Mouse (Mus musculus): ENCODE data around the gene Rpl38. TPM values are rescaled to one million over a fixed set of nuclear protein-coding genes. Genes with fewer than 3 reads are reported as not detected.
A peak's percentile ranks its signal among the peaks of the same experiment; 100 is the strongest.

Gene Rpl38
- polyA plus RNA-seq (2014; fragmentation: Nextera tagmentation; extraction: Ambion mirVana): 826 and 967 TPM in 2 replicates

- DNase-seq (ENCODE audit: low spot score) (peak; percentile 91), ATAC-seq (ENCODE audit: insufficient read depth, low FRiP score, low TSS enrichment) (peak; percentile 87)
- peak within 1 kb of the TSS; percentile 92 for H3K4me3 ChIP-seq (ENCODE audit: low read depth, low read length)
- H3K27ac ChIP-seq (ENCODE audit: low read depth, low read length): peak within 1 kb of the TSS; percentile 87
- H3K36me3 ChIP-seq (ENCODE audit: control insufficient read depth, insufficient read depth, low read length): peaks cover 11% of the 10 kb centered on the region
- peaks cover 13% of the 10 kb centered on the region for H3K4me1 ChIP-seq (ENCODE audit: control insufficient read depth, insufficient read depth, low read length)
- H3K4me2 ChIP-seq (ENCODE audit: low read depth): peak within 1 kb of the TSS; percentile 63
- no peaks in the 10 kb centered on the region for H3K9me3 ChIP-seq (ENCODE audit: control insufficient read depth, low read length)
- peak within 1 kb of the TSS; percentile 94 for H3K9ac ChIP-seq (ENCODE audit: low read length)
- WGBS: 0% methylated on average over 17 of the region's 21 CpGs
- H3K27me3 ChIP-seq (ENCODE audit: control insufficient read depth, insufficient read depth, low read length): no peaks in the 10 kb centered on the region
These were observed at the start of gene Rpl38 for GRCm38 (mm10) chr11:114668301-114668710. TSS of gene Rpl38 (plus strand) at chr11:114668524.

GRCm38 (mm10) chr11:114618697-114619417 is 49.5 kb upstream of the Rpl38 start:
- H3K9me3 ChIP-seq (ENCODE audit: control insufficient read depth, low read length): no peaks in the 10 kb centered on the region
- no peak overlapping the region for H3K27ac ChIP-seq (ENCODE audit: low read depth, low read length)

GRCm38 (mm10) chr11:114626071-114626690 is 42.1 kb upstream of the Rpl38 start:
- H3K27ac ChIP-seq (ENCODE audit: low read depth, low read length): no peak overlapping the region
- H3K4me2 ChIP-seq (ENCODE audit: low read depth): no peak overlapping the region
- no peak overlapping the region for H3K4me3 ChIP-seq (ENCODE audit: low read depth, low read length)
- H3K9me3 ChIP-seq (ENCODE audit: control insufficient read depth, low read length): no peaks in the 10 kb centered on the region
- DNase-seq (ENCODE audit: low spot score) (no peak), ATAC-seq (ENCODE audit: insufficient read depth, low FRiP score, low TSS enrichment) (no peak)
- no peaks in the 10 kb centered on the region for H3K36me3 ChIP-seq (ENCODE audit: control insufficient read depth, insufficient read depth, low read length)
- H3K9ac ChIP-seq (ENCODE audit: low read length): no peak overlapping the region
- H3K27me3 ChIP-seq (ENCODE audit: control insufficient read depth, insufficient read depth, low read length): no peaks in the 10 kb centered on the region
- H3K4me1 ChIP-seq (ENCODE audit: control insufficient read depth, insufficient read depth, low read length): no peaks in the 10 kb centered on the region
- 69% methylated on average over 13 of the region's 13 CpGs for WGBS

More at GRCm38 (mm10) chr11:114618697-114619417, 49.5 kb upstream of the Rpl38 start:
- Histone ChIP-seq H3K9ac (ENCODE audit: low read length) (no peak overlapping the region), H3K27me3 (ENCODE audit: control insufficient read depth, insufficient read depth, low read length) (no peaks in the 10 kb centered on the region), H3K4me1 (ENCODE audit: control insufficient read depth, insufficient read depth, low read length) (no peaks in the 10 kb centered on the region), H3K4me2 (ENCODE audit: low read depth) (no peak overlapping the region), H3K36me3 (ENCODE audit: control insufficient read depth, insufficient read depth, low read length) (no peaks in the 10 kb centered on the region), H3K4me3 (ENCODE audit: low read depth, low read length) (no peak overlapping the region)
- 44% methylated on average over 17 of the region's 17 CpGs for WGBS
- ATAC-seq (ENCODE audit: insufficient read depth, low FRiP score, low TSS enrichment) (no peak), DNase-seq (ENCODE audit: low spot score) (no peak)

GRCm38 (mm10) chr11:114627036-114627435 is 41.3 kb upstream of the Rpl38 start:
- no peak overlapping the region for H3K9ac ChIP-seq (ENCODE audit: low read length)
- ATAC-seq (ENCODE audit: insufficient read depth, low FRiP score, low TSS enrichment): no peak
- no peak overlapping the region for H3K27ac ChIP-seq (ENCODE audit: low read depth, low read length)
- H3K4me3 ChIP-seq (ENCODE audit: low read depth, low read length): no peak overlapping the region
- no peaks in the 10 kb centered on the region for H3K9me3 ChIP-seq (ENCODE audit: control insufficient read depth, low read length)
- WGBS: 84% methylated on average over 6 of the region's 6 CpGs
- no peaks in the 10 kb centered on the region for H3K4me1 ChIP-seq (ENCODE audit: control insufficient read depth, insufficient read depth, low read length)
- H3K27me3 ChIP-seq (ENCODE audit: control insufficient read depth, insufficient read depth, low read length): no peaks in the 10 kb centered on the region
- H3K4me2 ChIP-seq (ENCODE audit: low read depth): no peak overlapping the region
- no peaks in the 10 kb centered on the region for H3K36me3 ChIP-seq (ENCODE audit: control insufficient read depth, insufficient read depth, low read length)
- DNase-seq (ENCODE audit: low spot score): no peak

- Histone ChIP-seq H3K4me2 (ENCODE audit: low read depth) (no peak overlapping the region), H3K4me1 (ENCODE audit: control insufficient read depth, insufficient read depth, low read length) (no peaks in the 10 kb centered on the region), H3K36me3 (ENCODE audit: control insufficient read depth, insufficient read depth, low read length) (no peaks in the 10 kb centered on the region), H3K4me3 (ENCODE audit: low read depth, low read length) (no peak overlapping the region), H3K9ac (ENCODE audit: low read length) (no peak overlapping the region), H3K27me3 (ENCODE audit: control insufficient read depth, insufficient read depth, low read length) (no peaks in the 10 kb centered on the region), H3K9me3 (ENCODE audit: control insufficient read depth, low read length) (no peaks in the 10 kb centered on the region), H3K27ac (ENCODE audit: low read depth, low read length) (no peak overlapping the region)
- ATAC-seq (ENCODE audit: insufficient read depth, low FRiP score, low TSS enrichment): no peak
- 74% methylated on average over 12 of the region's 12 CpGs for WGBS
- no peak for DNase-seq (ENCODE audit: low spot score)
These were observed 40.3 kb upstream of the Rpl38 start for GRCm38 (mm10) chr11:114628032-114628431.

- ATAC-seq (ENCODE audit: insufficient read depth, low FRiP score, low TSS enrichment): no peak
- Histone ChIP-seq H3K27ac (ENCODE audit: low read depth, low read length) (no peak overlapping the region), H3K27me3 (ENCODE audit: control insufficient read depth, insufficient read depth, low read length) (no peaks in the 10 kb centered on the region), H3K36me3 (ENCODE audit: control insufficient read depth, insufficient read depth, low read length) (no peaks in the 10 kb centered on the region), H3K9ac (ENCODE audit: low read length) (no peak overlapping the region), H3K4me2 (ENCODE audit: low read depth) (no peak overlapping the region), H3K9me3 (ENCODE audit: control insufficient read depth, low read length) (no peaks in the 10 kb centered on the region), H3K4me1 (ENCODE audit: control insufficient read depth, insufficient read depth, low read length) (no peaks in the 10 kb centered on the region), H3K4me3 (ENCODE audit: low read depth, low read length) (no peak overlapping the region)
- DNase-seq (ENCODE audit: low spot score): no peak
- WGBS: 80% methylated on average over 5 of the region's 5 CpGs
These were observed 38.3 kb upstream of the Rpl38 start for GRCm38 (mm10) chr11:114630044-114630443.

- whole genome bisulfite sequencing: 82% methylated on average over 8 of the region's 8 CpGs
- ATAC-seq (ENCODE audit: insufficient read depth, low FRiP score, low TSS enrichment): no peak
- Histone ChIP-seq H3K4me2 (ENCODE audit: low read depth) (no peak overlapping the region), H3K9ac (ENCODE audit: low read length) (no peak overlapping the region), H3K4me3 (ENCODE audit: low read depth, low read length) (no peak overlapping the region), H3K9me3 (ENCODE audit: control insufficient read depth, low read length) (no peaks in the 10 kb centered on the region), H3K27ac (ENCODE audit: low read depth, low read length) (no peak overlapping the region), H3K4me1 (ENCODE audit: control insufficient read depth, insufficient read depth, low read length) (peaks cover 4% of the 10 kb centered on the region), H3K27me3 (ENCODE audit: control insufficient read depth, insufficient read depth, low read length) (no peaks in the 10 kb centered on the region), H3K36me3 (ENCODE audit: control insufficient read depth, insufficient read depth, low read length) (no peaks in the 10 kb centered on the region)
- DNase-seq (ENCODE audit: low spot score): no peak
These were observed 36.1 kb upstream of the Rpl38 start for GRCm38 (mm10) chr11:114632266-114632665.

- Histone ChIP-seq H3K36me3 (ENCODE audit: control insufficient read depth, insufficient read depth, low read length) (no peaks in the 10 kb centered on the region), H3K4me2 (ENCODE audit: low read depth) (no peak overlapping the region), H3K9me3 (ENCODE audit: control insufficient read depth, low read length) (no peaks in the 10 kb centered on the region), H3K9ac (ENCODE audit: low read length) (no peak overlapping the region), H3K4me3 (ENCODE audit: low read depth, low read length) (no peak overlapping the region), H3K4me1 (ENCODE audit: control insufficient read depth, insufficient read depth, low read length) (peaks cover 11% of the 10 kb centered on the region), H3K27me3 (ENCODE audit: control insufficient read depth, insufficient read depth, low read length) (no peaks in the 10 kb centered on the region), H3K27ac (ENCODE audit: low read depth, low read length) (no peak overlapping the region)
- peak; percentile 92 for DNase-seq (ENCODE audit: low spot score)
- peak; percentile 41; the same call in 1 of the 2 replicates for ATAC-seq (ENCODE audit: insufficient read depth, low FRiP score, low TSS enrichment)
- 2% methylated on average over 6 of the region's 6 CpGs for WGBS
These were observed 32.0 kb upstream of the Rpl38 start for GRCm38 (mm10) chr11:114636292-114636691.

All from neural tube, embryonic 11.5 days (tissue).